Mouse (Mus musculus): ENCODE results near the gene Atp11c. TPM values are rescaled to one million over a fixed set of nuclear protein-coding genes. Genes with fewer than 3 reads are reported as not detected.

The Atp11c gene
- total and polyA plus RNA-seq, 3 experiments = 10.6 to 12.9 TPM; not detected in 1

DNA sequence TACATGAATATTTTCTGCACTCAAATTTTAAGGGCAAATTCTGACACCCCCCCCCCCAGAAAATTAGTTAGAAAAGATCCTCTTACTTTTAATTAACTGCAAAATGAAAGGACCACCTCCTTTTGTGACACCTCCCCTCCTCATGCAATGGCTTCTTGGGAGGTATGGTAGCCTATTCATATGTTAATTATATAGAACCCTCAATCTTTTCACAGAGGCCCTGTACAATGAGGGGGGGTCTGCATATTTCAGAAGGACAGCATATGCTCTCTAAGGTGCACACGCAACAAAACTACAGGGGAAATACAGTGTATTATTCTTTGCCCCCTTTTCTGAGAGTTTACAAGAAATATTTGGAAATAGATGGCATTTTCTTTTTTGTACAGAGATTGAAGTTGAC is 94.7 kb downstream of the Atp11c start:
- H3K27ac ChIP-seq (ENCODE audit: control insufficient read depth, low read depth, low read length) = no peak overlapping the region
- no peaks in the 10 kb centered on the region for H3K9me3 ChIP-seq (replicated peaks; ENCODE audit: insufficient read depth, low read length)
- H3K4me1 ChIP-seq (ENCODE audit: control insufficient read depth in 1 of 2, insufficient read depth in 2 of 2, low read length in 2 of 2) = no peaks in the 10 kb centered on the region
- H3K27me3 ChIP-seq (ENCODE audit: control insufficient read depth in 1 of 2, insufficient read depth in 2 of 2, low read length in 2 of 2) = no peaks in the 10 kb centered on the region
- TF ChIP-seq TBP (IDR thresholded peaks at IDR 0.05; ENCODE audit: low read depth, low read length) = no peak
- no peak for TF ChIP-seq POLR2A (IDR thresholded peaks at IDR 0.05; ENCODE audit: control insufficient read depth in 1 of 2, insufficient read depth in 1 of 2, low read depth in 1 of 2, low read length in 2 of 2, poor library complexity in 1 of 2)
- no peak for TF ChIP-seq USF1 (IDR thresholded peaks at IDR 0.05; ENCODE audit: low read depth, low read length)
- no peak for TF ChIP-seq TCF12 (IDR thresholded peaks at IDR 0.05; ENCODE audit: low read depth, low read length)
- no peak for TF ChIP-seq MAZ (IDR thresholded peaks at IDR 0.05; ENCODE audit: low read depth, low read length)
- no peak for TF ChIP-seq USF2 (IDR thresholded peaks at IDR 0.05; ENCODE audit: borderline replicate concordance in 1 of 2, insufficient read depth in 1 of 2, low read depth in 1 of 2, low read length in 2 of 2)
- TF ChIP-seq SMC3 (IDR thresholded peaks at IDR 0.05; ENCODE audit: low read depth, low read length) = no peak
- TF ChIP-seq CHD2 (IDR thresholded peaks at IDR 0.05; ENCODE audit: low read length) = no peak
- TF ChIP-seq UBTF (IDR thresholded peaks at IDR 0.05; ENCODE audit: borderline replicate concordance, insufficient read depth, low read depth, low read length) = no peak
- no peak for TF ChIP-seq HCFC1 (IDR thresholded peaks at IDR 0.05; ENCODE audit: low read depth, low read length)
- TF ChIP-seq MXI1 (IDR thresholded peaks at IDR 0.05; ENCODE audit: low read depth, low read length) = no peak
- TF ChIP-seq MAX (IDR thresholded peaks at IDR 0.05; ENCODE audit: low read length) = no peak
- TF ChIP-seq JUND (IDR thresholded peaks at IDR 0.05; ENCODE audit: low read depth, low read length) = no peak
- no peak for TF ChIP-seq EP300 (IDR thresholded peaks at IDR 0.05; ENCODE audit: low read depth in 1 of 2, low read length in 2 of 2)
- no peak for TF ChIP-seq ZNF384 (IDR thresholded peaks at IDR 0.05; ENCODE audit: low read depth, low read length)
- no peaks in the 10 kb centered on the region for H3K36me3 ChIP-seq (ENCODE audit: control insufficient read depth in 1 of 2, insufficient read depth in 2 of 2, low read length in 2 of 2)
- H3K4me3 ChIP-seq (ENCODE audit: control insufficient read depth in 1 of 2, insufficient read depth in 1 of 2, low read depth in 2 of 2, low read length in 2 of 2) = no peak overlapping the region
- H3K9ac ChIP-seq (ENCODE audit: control insufficient read depth, low read depth, low read length, poor library complexity, severe bottlenecking) = no peak overlapping the region
- no peak for DNase-seq (ENCODE audit: low read depth, low spot score)
- no peaks in the 10 kb centered on the region for H3K79me2 ChIP-seq (ENCODE audit: control insufficient read depth, insufficient read depth, low read length, poor library complexity)

DNA sequence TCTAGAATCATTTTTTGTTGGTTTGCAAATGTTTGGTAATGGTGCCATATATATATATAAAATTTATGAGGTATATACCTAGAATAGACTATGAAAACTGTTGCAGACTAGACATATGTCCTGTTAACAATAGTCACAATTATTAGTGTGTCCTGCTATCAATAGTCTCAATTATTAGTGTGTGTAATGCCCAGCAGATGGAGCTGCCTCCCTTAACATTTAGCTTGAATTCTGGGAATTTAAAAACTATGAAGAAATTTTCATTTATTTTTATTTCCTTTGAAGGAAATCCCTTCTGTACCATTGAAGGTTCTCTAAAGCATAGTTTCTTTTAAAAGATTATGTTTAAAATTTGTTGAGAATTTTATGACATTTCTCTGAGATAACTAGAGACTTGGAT is 97.2 kb downstream of the Atp11c start:
- no peaks in the 10 kb centered on the region for H3K4me1 ChIP-seq (ENCODE audit: control insufficient read depth in 1 of 2, insufficient read depth in 2 of 2, low read length in 2 of 2)
- no peaks in the 10 kb centered on the region for H3K27me3 ChIP-seq (ENCODE audit: control insufficient read depth in 1 of 2, insufficient read depth in 2 of 2, low read length in 2 of 2)
- no peaks in the 10 kb centered on the region for H3K9me3 ChIP-seq (replicated peaks; ENCODE audit: insufficient read depth, low read length)
- H3K36me3 ChIP-seq (ENCODE audit: control insufficient read depth in 1 of 2, insufficient read depth in 2 of 2, low read length in 2 of 2) = no peaks in the 10 kb centered on the region
- H3K27ac ChIP-seq (ENCODE audit: control insufficient read depth, low read depth, low read length) = no peak overlapping the region
- H3K4me3 ChIP-seq (ENCODE audit: control insufficient read depth in 1 of 2, insufficient read depth in 1 of 2, low read depth in 2 of 2, low read length in 2 of 2) = no peak overlapping the region
- H3K79me2 ChIP-seq (ENCODE audit: control insufficient read depth, insufficient read depth, low read length, poor library complexity) = no peaks in the 10 kb centered on the region
- TF ChIP-seq JUND (IDR thresholded peaks at IDR 0.05; ENCODE audit: low read depth, low read length) (no peak), MAZ (IDR thresholded peaks at IDR 0.05; ENCODE audit: low read depth, low read length) (no peak), MYC (IDR thresholded peaks at IDR 0.05; ENCODE audit: low read depth, low read length) (no peak), MAX (IDR thresholded peaks at IDR 0.05; ENCODE audit: low read length) (no peak), TAL1 (IDR thresholded peaks at IDR 0.05; ENCODE audit: low read length) (no peak), NRF1 (IDR thresholded peaks at IDR 0.05; ENCODE audit: insufficient read depth, low read depth, low read length, poor library complexity, severe bottlenecking) (no peak), MYB (IDR thresholded peaks at IDR 0.05; ENCODE audit: low read depth, low read length) (no peak), MXI1 (IDR thresholded peaks at IDR 0.05; ENCODE audit: low read depth, low read length) (no peak), CHD1 (IDR thresholded peaks at IDR 0.05; ENCODE audit: low read depth, low read length) (no peak)
- H3K9ac ChIP-seq (ENCODE audit: control insufficient read depth, low read depth, low read length, poor library complexity, severe bottlenecking) = no peak overlapping the region
- no peak for DNase-seq (ENCODE audit: low read depth, low spot score)

Measured in MEL (cell line).